Mouse (Mus musculus): ENCODE results near the gene Olfr222.

GRCm38 (mm10) chr11:59540123-59540522 is 35.9 kb downstream of the Olfr222 start:
- TF ChIP-seq CTCF (IDR thresholded peaks at IDR 0.05; ENCODE audit: extremely low read depth, insufficient read depth, insufficient read length, insufficient replicate concordance): no peak
- TF ChIP-seq POLR2A (IDR thresholded peaks at IDR 0.05; ENCODE audit: low read depth, low read length): no peak
